Mouse (Mus musculus) testis, adult 2 months (tissue): Measurements from ENCODE around the gene Rab12.

Experiments
- CTCF ChIP-seq: fragments of 200-500 bp; IDR thresholded peaks from 2 replicates; pipeline ENCODE4 v1.5.1; 2012; ENCODE audit warnings: low read depth, mild to moderate bottlenecking, inconsistent platforms, low read length, moderate library complexity; ENCODE audit not compliant: control insufficient read depth, insufficient read depth, insufficient replicate concordance
- POLR2A ChIP-seq: fragments of 200-500 bp; IDR thresholded peaks from 2 replicates; pipeline ENCODE4 v1.6.1; 2012; ENCODE audit warnings: low read depth, mild to moderate bottlenecking, inconsistent platforms, low read length, moderate library complexity; ENCODE audit not compliant: control insufficient read depth

- TF ChIP-seq CTCF = no peak
- no peak for TF ChIP-seq POLR2A
Measured at GRCm38 (mm10) chr17:66480491-66481278, 38.8 kb downstream of the Rab12 start.
